Mouse (Mus musculus): ENCODE measurements around the gene Rps18.
"Not testable (repeated sequence)": the region's sequence is repeated elsewhere in the genome, so short reads cannot be mapped to it uniquely, and the experiment has no call there.

Rps18 gene

DNA sequence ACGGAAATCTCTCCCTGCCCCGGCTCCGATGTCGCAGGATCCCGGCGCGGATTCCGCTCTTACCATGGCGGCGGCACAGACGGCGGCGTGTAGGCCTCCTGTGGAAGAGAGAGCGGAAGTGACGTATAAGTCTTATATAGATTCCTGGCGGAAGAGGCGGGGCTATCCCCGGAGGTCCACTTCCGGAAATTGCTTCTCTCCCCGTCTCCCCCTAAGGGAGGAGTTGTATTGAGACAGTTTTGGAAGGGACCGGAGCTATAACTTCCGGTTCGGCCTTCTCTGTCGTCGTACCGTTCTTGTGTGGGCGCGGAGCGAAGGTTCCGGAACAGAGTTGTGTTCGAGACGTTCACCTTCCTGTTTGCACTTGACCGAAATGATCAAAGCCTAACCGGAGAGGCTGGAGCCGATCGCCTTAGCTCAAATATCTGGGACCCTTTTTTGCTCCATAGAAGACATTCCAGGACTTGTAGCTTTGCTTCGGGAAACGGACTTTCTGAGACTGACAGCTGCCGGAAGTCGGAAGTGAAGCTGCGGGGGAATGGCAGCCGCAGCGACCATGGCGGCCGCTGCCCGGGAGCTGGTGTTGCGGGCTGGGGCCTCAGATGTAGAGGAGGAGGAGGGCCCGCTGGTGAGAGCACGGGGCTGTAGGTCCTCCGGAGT lies at the start of gene Rps18, which contains the start of gene Vps52:
TSS of gene Rps18 (minus strand) at position 447 of the 660 bp plus-strand sequence.
TSS of gene Vps52 (plus strand) at position 258 of the 660 bp plus-strand sequence.
- in situ Hi-C loops (cut with MboI, MseI) = loop anchor here (5.0 kb wide), 1 partner anchor 67 kb away; the partner anchor contains the start of gene Ring1

DNA sequence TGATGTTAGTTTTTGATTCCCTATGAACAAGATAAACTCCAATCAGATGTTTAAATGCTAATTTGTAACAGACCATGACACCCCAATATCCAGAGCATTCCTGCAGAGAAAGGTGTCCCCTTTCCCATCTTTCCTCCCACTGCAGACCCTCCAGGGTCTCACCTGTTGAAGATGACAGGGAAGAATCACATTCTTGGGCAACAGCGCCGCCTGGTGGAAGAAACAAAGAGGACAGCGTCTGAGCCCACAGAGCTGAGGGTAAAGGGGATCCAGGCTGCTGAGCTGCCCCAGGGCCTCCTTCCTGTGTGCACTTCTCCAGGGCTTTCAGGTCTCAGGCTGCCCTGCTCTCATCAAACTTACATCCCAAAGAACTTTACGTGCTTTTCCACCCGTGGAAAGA lies 47.6 kb upstream of the Rps18 start:
- in situ Hi-C loops (cut with MboI, MseI) = no loop called here

GRCm38 (mm10) chr17:34000796-34001195 lies 45.0 kb upstream of the Rps18 start:
- in situ Hi-C loops (cut with MboI, MseI) = not testable (repeated sequence)

- in situ Hi-C loops (cut with MboI, MseI) = no loop called here
These were observed 44.3 kb upstream of the Rps18 start, which contains the start of gene H2-K1 for GRCm38 (mm10) chr17:34000150-34000537. TSS of gene H2-K1 (minus strand) at chr17:34000347.

DNA sequence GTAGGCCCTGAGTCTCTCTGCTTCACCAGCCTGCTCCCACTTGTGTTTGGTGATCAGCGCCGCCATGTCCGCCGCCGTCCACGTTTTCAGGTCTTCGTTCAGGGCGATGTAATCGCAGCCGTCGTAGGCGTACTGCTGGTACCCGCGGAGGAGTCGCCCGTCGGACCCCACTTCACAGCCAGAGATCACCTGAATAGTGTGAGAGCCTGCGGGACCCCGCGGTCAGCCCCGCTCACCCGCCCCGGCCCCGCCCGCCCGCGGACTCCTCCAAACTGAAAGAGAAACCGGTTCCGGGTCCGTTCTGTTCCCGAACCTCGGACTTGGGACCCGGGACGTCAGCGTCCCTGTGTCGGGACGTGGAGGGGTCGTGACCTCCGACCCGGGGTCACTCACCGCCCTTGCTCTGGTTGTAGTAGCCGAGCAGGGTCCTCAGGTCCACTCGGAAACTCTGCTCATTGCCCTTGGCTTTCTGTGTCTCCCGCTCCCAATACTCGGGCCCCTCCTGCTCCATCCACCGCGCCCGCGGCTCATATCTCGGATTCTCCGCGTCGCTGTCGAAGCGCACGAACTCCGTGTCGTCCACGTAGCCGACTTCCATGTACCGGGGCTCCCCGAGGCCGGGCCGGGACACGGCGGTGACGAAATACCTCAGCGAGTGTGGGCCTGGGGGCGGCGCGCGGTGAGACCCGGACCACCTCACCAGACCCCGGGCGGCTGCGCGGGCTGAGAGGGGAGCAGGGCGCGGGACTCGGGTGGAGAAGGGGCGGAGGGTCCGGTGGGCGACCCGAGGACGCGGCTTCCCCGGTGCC lies 43.7 kb upstream of the Rps18 start:
- in situ Hi-C loops (cut with MboI, MseI) = loop anchor here (5.0 to 25.0 kb wide), 2 partner anchors 47 to 1388 kb away; partner anchors contain the start of genes B3galt4 and H2-Q4

GRCm38 (mm10) chr17:33998697-33999096 lies 42.9 kb upstream of the Rps18 start:
- in situ Hi-C loops (cut with MboI, MseI) = loop anchor here (5.0 to 25.0 kb wide), 2 partner anchors 46 to 1389 kb away; partner anchors contain the start of genes B3galt4 and H2-Q4

GRCm38 (mm10) chr17:33997025-33997424 lies 41.2 kb upstream of the Rps18 start:
- in situ Hi-C loops (cut with MboI, MseI) = loop anchor here (5.0 to 25.0 kb wide), 2 partner anchors 45 to 1390 kb away; partner anchors contain the start of genes B3galt4 and H2-Q4

DNA sequence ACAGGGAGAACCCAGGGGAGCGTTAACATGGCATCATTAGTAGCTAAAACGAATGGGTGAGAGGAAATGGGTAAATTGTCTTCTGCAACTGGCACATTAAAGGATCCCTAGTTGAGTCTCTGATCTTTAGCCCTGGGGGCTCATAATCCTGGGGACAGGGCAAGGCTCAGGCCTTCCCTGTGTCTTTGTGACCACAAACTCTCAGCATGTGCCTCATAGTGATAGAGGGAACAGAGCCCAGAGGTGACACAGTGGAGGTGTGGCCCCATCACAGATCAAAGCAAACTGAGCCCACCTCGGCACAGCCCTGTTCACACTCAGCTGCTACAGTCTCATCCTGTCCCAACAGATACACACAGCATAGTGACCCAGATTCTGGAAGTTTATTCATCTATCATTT lies 39.9 kb upstream of the Rps18 start:
- in situ Hi-C loops (cut with MboI, MseI) = loop anchor here (5.0 to 25.0 kb wide), 2 partner anchors 43 to 1392 kb away; partner anchors contain the start of genes B3galt4 and H2-Q4

GRCm38 (mm10) chr17:33994959-33995358 lies 39.2 kb upstream of the Rps18 start:
- in situ Hi-C loops (cut with MboI, MseI) = loop anchor here (5.0 to 25.0 kb wide), 2 partner anchors 43 to 1392 kb away; partner anchors contain the start of genes B3galt4 and H2-Q4

DNA sequence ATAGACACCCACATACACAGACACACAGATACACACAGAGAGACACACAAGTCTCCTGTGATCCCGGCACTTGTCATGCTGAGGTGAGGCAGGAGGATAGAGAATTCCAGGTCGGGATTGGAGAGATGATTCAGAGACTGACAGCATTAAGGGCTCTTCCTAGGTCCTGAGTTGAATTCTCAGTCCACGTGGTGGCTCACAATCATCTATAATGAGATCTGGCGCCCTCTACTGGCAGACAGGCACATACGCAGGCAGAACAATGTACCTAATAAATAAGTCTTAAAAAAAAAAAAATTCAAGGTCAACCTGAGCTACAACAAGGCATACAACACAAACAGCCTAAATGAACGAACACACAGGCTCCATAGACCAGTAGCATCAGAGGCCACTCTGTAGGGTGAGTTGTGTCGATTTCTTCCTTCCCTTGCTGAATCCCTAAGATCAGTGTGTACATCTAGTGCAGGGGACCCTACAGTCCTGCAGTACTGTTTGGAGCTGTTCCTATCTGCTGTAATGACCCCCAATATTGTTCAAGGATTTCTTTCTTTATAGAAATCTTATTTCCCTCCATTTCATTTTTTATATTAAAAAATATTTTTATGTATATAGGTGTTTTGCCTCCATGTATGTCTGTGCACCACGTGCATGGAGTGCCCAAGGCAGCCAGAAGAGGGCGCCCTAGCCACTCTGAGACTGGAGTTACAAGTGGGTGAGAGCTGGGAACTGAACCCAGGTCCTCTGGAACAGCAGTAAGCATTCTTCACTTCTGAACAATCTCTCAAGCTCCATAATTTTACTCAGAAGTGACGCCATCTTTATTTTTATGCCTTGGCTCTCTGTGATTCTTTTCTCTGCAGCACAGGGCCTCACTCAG lies 36.2 kb upstream of the Rps18 start:
- in situ Hi-C loops (cut with MboI, MseI) = loop anchor here (25.0 kb wide), 1 partner anchor 1395 kb away; the partner anchor contains the start of gene H2-Q4

DNA sequence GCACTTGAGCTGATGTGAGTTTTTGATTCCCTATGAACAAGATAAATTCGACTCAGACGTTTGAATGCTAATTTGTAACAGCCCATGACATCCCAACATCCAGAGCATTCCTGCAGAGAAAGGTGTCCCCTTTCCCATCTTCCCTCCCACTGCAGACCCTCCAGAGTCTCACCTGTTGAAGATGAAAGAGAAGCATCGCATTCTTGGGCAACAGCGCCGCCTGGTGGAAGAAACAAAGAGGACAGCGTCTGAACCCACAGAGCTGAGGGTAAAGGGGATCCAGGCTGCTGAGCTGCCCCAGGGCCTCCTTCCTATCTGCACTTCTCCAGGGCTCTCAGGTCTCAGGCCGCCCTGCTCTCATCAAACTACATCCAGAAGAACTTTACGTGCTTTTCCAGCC lies 26.3 kb upstream of the Rps18 start:
- in situ Hi-C loops (cut with MboI, MseI) = loop anchor here (25.0 kb wide), 1 partner anchor 1405 kb away; the partner anchor contains the start of gene H2-Q4

- in situ Hi-C loops (cut with MboI, MseI) = loop anchor here (25.0 kb wide), 1 partner anchor 1406 kb away; the partner anchor contains the start of gene H2-Q4
These were observed 25.6 kb upstream of the Rps18 start for GRCm38 (mm10) chr17:33981192-33981909.

- in situ Hi-C loops (cut with MboI, MseI) = loop anchor here (25.0 kb wide), 1 partner anchor 1407 kb away; the partner anchor contains the start of gene H2-Q4
These were observed 24.6 kb upstream of the Rps18 start for GRCm38 (mm10) chr17:33980181-33981035.

- in situ Hi-C loops (cut with MboI, MseI) = loop anchor here (25.0 kb wide), 1 partner anchor 1408 kb away; the partner anchor contains the start of gene H2-Q4
These were observed 23.8 kb upstream of the Rps18 start for GRCm38 (mm10) chr17:33979512-33980050.

DNA sequence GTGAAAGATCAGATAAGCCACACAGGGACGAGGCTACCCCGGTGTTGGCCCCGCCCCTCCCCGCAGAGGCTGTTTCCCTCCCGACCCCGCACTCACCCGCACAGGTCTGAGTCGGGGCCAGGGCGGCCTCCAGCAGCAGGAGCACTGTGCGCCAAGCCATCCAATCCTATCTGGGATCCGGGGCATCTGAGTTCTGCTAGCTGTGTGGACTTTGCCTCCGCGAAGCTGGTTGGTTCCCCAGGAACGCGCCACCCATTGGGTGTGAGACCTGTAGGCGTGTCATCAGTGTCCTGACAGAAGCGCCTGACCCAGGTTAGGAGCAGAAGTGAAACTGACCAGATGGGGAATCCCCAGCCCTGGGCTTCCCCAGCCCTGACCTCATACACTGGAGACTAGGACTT lies 22.8 kb upstream of the Rps18 start:
- in situ Hi-C loops (cut with MboI, MseI) = loop anchor here (25.0 kb wide), 1 partner anchor 1409 kb away; the partner anchor contains the start of gene H2-Q4

GRCm38 (mm10) chr17:33977861-33978557 lies 22.2 kb upstream of the Rps18 start:
- in situ Hi-C loops (cut with MboI, MseI) = loop anchor here (25.0 kb wide), 1 partner anchor 1409 kb away; the partner anchor contains the start of gene H2-Q4

GRCm38 (mm10) chr17:33973572-33973971 lies 17.8 kb upstream of the Rps18 start:
- in situ Hi-C loops (cut with MboI, MseI) = no loop called here

GRCm38 (mm10) chr17:33972691-33973090 lies 16.9 kb upstream of the Rps18 start:
- in situ Hi-C loops (cut with MboI, MseI) = no loop called here
